Mouse (Mus musculus): Measurements from ENCODE around the gene Sirt3.

- TF ChIP-seq CTCF (IDR thresholded peaks at IDR 0.05; ENCODE audit: low read depth, low read length): no peak
- TF ChIP-seq POLR2A (IDR thresholded peaks at IDR 0.05; ENCODE audit: borderline replicate concordance, low read depth, low read length): no peak
Observed at GRCm38 (mm10) chr7:140880865-140881515, 1.1 kb downstream of the Sirt3 start.
